Mouse (Mus musculus): ENCODE data around the gene Rnf128. TPM values are rescaled to one million over a fixed set of nuclear protein-coding genes. Genes with fewer than 3 reads are reported as not detected.

The Rnf128 gene
- total RNA-seq, 4 experiments from 2014 or later: 13.0 to 15.5 (median 14.4) TPM

DNA sequence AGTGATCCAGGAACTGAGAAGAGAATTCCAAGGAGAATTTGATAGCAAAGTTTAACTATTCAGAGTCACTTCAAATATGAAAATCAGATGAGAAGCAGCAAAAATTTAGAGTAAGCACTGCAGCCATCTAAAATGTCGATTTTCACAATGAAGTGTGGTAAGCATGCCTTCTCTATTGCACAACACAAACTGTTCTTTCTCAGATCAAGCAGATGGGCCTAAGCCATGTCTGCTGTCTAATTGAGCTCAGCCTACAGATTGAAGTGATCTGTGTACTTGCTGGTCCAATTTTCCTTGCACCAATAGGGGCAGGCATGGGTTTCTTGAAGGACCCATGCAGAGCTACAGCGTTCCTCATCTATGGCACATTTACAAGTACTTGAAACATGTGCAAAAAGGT is 51.6 kb downstream of the Rnf128 start:
- no peak for DNase-seq (ENCODE audit: low spot score in 2 of 2)

- no peak for DNase-seq (ENCODE audit: low spot score in 2 of 2)
Measured at GRCm38 (mm10) chrX:139622071-139622470, 59.0 kb downstream of the Rnf128 start.

DNA sequence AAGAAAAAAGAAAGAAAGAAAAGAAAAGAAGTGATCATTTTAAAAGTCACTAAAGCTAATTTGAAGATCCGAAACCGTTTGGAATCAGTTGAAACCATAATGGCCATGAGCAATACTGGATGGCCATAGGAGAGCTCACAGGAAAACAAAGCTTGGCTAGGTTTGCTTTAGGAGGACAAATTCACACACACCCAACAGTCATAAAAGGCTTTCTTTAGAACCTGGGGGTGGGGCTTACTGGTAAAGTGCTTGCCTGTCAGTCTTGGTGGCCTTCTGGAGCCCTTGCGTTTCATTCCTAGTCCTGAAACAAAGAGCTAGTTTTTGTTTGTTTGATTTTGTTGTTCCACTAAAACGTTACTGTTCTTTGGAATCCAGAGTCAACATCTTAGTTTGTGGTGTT is 71.6 kb downstream of the Rnf128 start:
- no peak for DNase-seq (ENCODE audit: low spot score in 2 of 2)

DNA sequence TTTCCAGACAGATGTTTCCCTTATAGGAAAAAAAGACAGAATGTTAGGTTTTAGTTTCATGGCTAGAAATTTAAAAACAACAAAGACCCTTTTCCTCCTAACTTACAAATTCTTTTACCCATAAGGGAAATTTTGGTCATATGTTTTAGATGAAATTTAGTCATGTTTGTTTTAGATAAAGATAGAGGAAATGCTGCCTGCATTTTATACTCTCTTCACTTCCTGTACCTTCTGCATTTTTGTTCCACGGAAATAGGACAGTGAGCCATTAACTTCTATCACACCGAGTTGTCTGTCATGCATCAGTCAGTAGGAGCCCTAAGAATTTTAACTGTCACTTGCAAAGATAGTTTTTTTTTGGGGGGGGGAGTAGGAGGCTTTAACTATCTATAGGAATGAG is 76.6 kb downstream of the Rnf128 start:
- no peak for DNase-seq (ENCODE audit: low spot score in 2 of 2)

DNA sequence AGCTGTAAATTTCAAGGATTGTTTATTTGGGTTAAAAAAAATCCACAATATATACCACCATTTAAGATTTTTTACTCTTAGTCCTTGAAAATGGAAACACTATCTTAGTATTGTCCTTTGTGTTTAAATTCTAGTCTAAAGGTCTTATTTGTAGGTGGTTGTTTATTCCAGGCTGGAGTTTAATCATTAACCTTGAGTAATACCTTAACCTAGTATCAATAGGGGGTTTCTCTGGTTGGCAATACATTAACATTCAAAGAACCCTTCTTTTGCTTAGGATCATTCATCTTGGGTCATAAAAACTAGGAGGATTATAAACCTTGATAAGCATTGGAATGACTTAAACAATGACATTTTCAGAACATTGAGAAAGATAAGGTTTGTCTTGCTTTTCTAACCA is 77.3 kb downstream of the Rnf128 start:
- DNase-seq (ENCODE audit: low spot score in 2 of 2): no peak

GRCm38 (mm10) chrX:139652226-139652625 is 89.1 kb downstream of the Rnf128 start:
- DNase-seq (ENCODE audit: low spot score in 2 of 2): no peak

DNA sequence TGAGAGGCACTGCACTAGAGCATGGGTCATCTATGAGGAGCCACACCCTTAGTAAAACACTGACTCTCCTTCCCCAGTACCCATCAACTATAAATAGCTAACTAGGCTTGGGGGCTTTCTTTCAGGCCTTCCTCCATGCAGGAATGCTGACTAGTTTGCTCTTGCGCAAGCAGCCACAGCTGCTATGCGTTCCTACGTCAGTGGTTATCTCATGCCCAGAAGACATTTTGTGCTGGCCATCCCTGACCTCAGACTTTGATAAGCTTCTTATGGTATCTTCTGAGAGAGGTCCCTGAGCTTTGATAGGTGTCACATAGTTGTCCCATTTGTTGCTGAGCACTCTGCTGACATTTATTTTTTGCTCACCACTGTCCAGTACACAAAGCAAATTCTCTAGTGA is 90.2 kb downstream of the Rnf128 start:
- DNase-seq (ENCODE audit: low spot score in 2 of 2): no peak

DNA sequence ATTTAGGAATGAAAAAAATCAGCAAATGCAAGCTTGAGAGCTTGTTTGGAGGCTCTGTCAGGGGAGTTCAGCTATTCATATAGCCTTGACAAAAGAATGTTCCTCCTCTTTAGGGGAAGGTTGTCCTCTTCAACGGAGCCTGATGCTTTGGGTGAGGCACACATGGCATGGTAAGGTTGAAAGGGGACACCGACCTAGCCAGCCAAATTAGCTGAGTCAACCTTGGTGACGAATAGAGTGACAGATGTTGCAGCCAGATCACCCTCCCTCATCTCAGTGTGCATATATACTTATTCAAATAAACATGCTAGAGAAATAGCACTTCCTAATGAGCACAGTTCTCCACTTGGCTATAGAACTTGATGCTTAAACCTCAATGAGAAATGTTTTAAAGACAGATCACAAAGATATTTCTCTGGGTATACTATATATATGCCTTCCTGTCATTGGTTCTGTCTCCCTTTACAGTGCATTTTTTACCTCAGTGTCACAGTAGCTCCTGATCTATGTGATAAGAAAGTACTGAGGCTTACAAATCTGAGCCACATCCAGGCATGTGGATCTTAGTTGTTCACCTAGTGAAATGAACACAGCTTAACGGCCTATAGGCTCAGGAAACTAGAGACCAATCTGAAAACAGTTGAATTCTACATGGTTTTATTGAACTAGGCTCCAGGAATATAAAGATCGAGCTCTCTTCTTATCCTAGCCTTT is 91.4 kb downstream of the Rnf128 start:
- no peak for DNase-seq (ENCODE audit: low spot score in 2 of 2)

- no peak for DNase-seq (ENCODE audit: low spot score in 2 of 2)
Measured at GRCm38 (mm10) chrX:139662111-139662510, 99.0 kb downstream of the Rnf128 start.

GRCm38 (mm10) chrX:139665829-139666228 is 102.7 kb downstream of the Rnf128 start:
- DNase-seq (ENCODE audit: low spot score in 2 of 2): no peak

DNA sequence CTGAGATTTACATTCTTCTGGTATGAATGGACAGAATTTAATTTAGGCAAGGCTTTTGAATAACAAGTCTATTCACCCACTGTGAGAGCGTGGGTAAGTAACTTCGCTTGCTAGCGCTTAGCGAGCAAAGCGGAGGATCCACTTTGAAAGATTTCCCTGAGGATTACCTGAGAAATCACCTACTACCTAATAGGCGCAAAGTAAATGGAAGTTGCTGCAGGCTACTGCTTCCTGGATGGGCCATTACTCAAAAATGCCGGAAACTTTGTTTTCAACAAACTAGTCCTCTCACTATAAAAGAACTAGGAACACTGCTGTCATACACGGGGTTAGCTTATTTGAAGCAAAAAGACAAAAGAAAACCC is 121.3 kb downstream of the Rnf128 start:
- no peak for DNase-seq (ENCODE audit: low spot score in 2 of 2)

- peak; percentile 42 to 56 for DNase-seq (ENCODE audit: low spot score in 2 of 2)
Measured at GRCm38 (mm10) chrX:139684775-139685695, 121.9 kb downstream of the Rnf128 start, which contains the start of gene Tbc1d8b. Tbc1d8b (plus strand) TSS chrX:139684996.

DNA sequence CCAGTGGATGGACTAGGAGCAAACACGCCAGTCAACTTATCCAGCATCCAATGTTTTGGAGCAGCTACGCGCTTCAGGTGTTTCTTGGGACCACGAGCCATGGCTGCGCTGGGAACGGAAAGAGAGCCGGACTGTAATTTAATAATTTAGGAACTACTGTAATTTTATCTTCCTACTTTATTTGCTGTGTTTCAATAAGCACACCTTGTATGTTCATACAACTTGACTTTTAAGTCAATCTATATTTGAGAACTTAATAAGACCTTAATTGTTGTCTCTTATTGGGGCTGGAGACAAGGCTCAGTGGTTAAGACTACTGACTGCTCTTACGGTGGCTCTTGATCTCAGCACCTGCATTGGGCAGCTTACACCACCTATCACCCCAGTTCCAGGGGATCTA is 151.3 kb downstream of the Rnf128 start, which contains the start of gene Gm15013:
Gm15013 (minus strand) TSS at position 101 of the 400 bp plus-strand sequence.
- DNase-seq (ENCODE audit: low spot score in 2 of 2): no peak

- DNase-seq (ENCODE audit: low spot score in 2 of 2): no peak
Measured at GRCm38 (mm10) chrX:139722350-139722749, 159.2 kb downstream of the Rnf128 start.

Other genes with a start within 250 kb of the Rnf128 start
- gene Trap1a, start 229.6 kb upstream of the Rnf128 start, total RNA-seq (2022): not detected
- under 1 TPM; 0.15 to 0.57 (median 0.49) TPM for gene D330045A20Rik, start 82.9 kb upstream of the Rnf128 start, total RNA-seq (2022)
- 1 to 10 TPM; 3.1 to 5.6 (median 4.1) TPM for gene Tbc1d8b, start 121.7 kb downstream of the Rnf128 start, total RNA-seq (2022)
- not detected for gene Gm15013, start 151.2 kb downstream of the Rnf128 start, total RNA-seq (2022)
- not detected for gene Ripply1, start 219.0 kb downstream of the Rnf128 start, total RNA-seq (2022)
- gene Cldn2, start 237.5 kb downstream of the Rnf128 start, total RNA-seq (2022): 1 to 10 TPM in 1 of 4 experiments, under 1 TPM in 3; 0.20 to 2.2 (median 0.34) TPM

All from left cerebral cortex, adult 8-10 months (tissue).